In genomic region chr5:53452920-53453319, GRCm38 (mm10) we compare ENCODE assay signal across 24 mouse cellular contexts. TPM values are rescaled to one million over a fixed set of nuclear protein-coding genes. Genes with fewer than 3 reads are reported as not detected.
DNase-seq lines count a peak whose midpoint lies in the region; ATAC-seq and TF ChIP-seq lines count a peak whose summit lies in the region.
"Had no signal": no experiment of that assay in that cellular context is flagged by ENCODE, and none has a peak within 500 bp of the region (broad histone marks: within the 10 kb centered on the region; RNA-seq: fewer than 3 reads in every experiment).

No protein-coding gene starts in this region.

- 45% methylated on average over 3 of the region's 3 CpGs for WGBS in kidney, embryonic 14.5 days
- 50% methylated on average over 3 of the region's 3 CpGs for WGBS in intestine, postnatal 0 days

- H3K4me3 ChIP-seq in kidney, embryonic 14.5 days (ENCODE audit: low read length), result no peak overlapping the region
- no peak overlapping the region for H3K4me3 ChIP-seq in CH12.LX (replicated peaks in 1 of 3; ENCODE audit: low read depth in 2 of 3, low read length in 2 of 3, poor library complexity in 1 of 3)
- H3K4me3 ChIP-seq in intestine, postnatal 0 days (ENCODE audit: low read depth, low read length), result no peak overlapping the region
- H3K4me3 ChIP-seq: embryonic facial prominence, embryonic 13.5 days; embryonic facial prominence, embryonic 15.5 days; erythroblast, embryonic 14.5 days; forebrain, embryonic 10.5 days; forebrain, embryonic 12.5 days had no signal

- peak; percentile 66; the same call in 1 of the 2 replicates for ATAC-seq in kidney, embryonic 14.5 days (ENCODE audit: low FRiP score, low TSS enrichment)
- no peak for ATAC-seq in intestine, postnatal 0 days
- ATAC-seq: CD4-positive, CD25-positive, alpha-beta regulatory T cell, adult 4 months; forebrain, embryonic 14.5 days; forebrain, embryonic 16.5 days had no signal

- no peaks in the 10 kb centered on the region for H3K27me3 ChIP-seq in kidney, embryonic 14.5 days (ENCODE audit: control insufficient read depth, insufficient read depth, low read length)
- no peaks in the 10 kb centered on the region for H3K27me3 ChIP-seq in CH12.LX (replicated peaks)
- H3K27me3 ChIP-seq in intestine, postnatal 0 days (replicated peaks; ENCODE audit: control insufficient read depth, insufficient read depth, low read length), result no peaks in the 10 kb centered on the region
- H3K27me3 ChIP-seq: embryonic facial prominence, embryonic 13.5 days; embryonic facial prominence, embryonic 15.5 days; forebrain, embryonic 12.5 days had no signal

- no peaks in the 10 kb centered on the region for H3K79me2 ChIP-seq in CH12.LX (replicated peaks; ENCODE audit: control insufficient read depth, extremely low read depth, insufficient read depth, poor library complexity, severe bottlenecking)

- TF ChIP-seq CTCF in CH12.LX (conservative IDR thresholded peaks at IDR 0.05 in 1 of 2, IDR thresholded peaks at IDR 0.05 in 1 of 2; ENCODE audit: low read depth in 2 of 2, low read length in 2 of 2), result no peak
- TF ChIP-seq CTCF in intestine, postnatal 0 days (IDR thresholded peaks at IDR 0.05; ENCODE audit: low read depth), result no peak

- no peak overlapping the region for H3K27ac ChIP-seq in kidney, embryonic 14.5 days (ENCODE audit: low read depth, low read length)
- peak overlapping the region; percentile 65; the same call in 1 of the 2 replicates for H3K27ac ChIP-seq in CH12.LX (ENCODE audit: insufficient read depth, low read depth)
- no peak overlapping the region for H3K27ac ChIP-seq in intestine, postnatal 0 days (ENCODE audit: low read depth, low read length)
- H3K27ac ChIP-seq: embryonic facial prominence, embryonic 13.5 days; embryonic facial prominence, embryonic 15.5 days; forebrain, embryonic 10.5 days; forebrain, embryonic 12.5 days had no signal

- no peak for TF ChIP-seq POLR2A in CH12.LX (IDR thresholded peaks at IDR 0.05; ENCODE audit: low read depth, low read length)

- in situ Hi-C loops in CH12.LX (cut with MboI; ENCODE audit: low pct_ligation_motif_present, low pct_unique_long_range_greater_than_20kb, low sequenced_read_pairs), result no loop called here

- H3K4me2 ChIP-seq in kidney, embryonic 14.5 days (replicated peaks; ENCODE audit: low read depth, low read length), result no peak overlapping the region
- peak overlapping the region; percentile 3; the same call in 1 of the 2 replicates for H3K4me2 ChIP-seq in CH12.LX (ENCODE audit: insufficient read depth, low read depth, poor library complexity, severe bottlenecking)
- H3K4me2 ChIP-seq in intestine, postnatal 0 days (replicated peaks; ENCODE audit: low read depth), result no peak overlapping the region
- H3K4me2 ChIP-seq: embryonic facial prominence, embryonic 13.5 days; embryonic facial prominence, embryonic 15.5 days; forebrain, embryonic 12.5 days had no signal

- dilution Hi-C loops in CH12.LX (cut with MboI; ENCODE audit: extremely low pct_ligation_motif_present, extremely low pct_unique_long_range_greater_than_20kb, low sequenced_read_pairs), result no loop called here

- peak; percentile 59 for TF ChIP-seq EP300 in CH12.LX (IDR thresholded peaks at IDR 0.05; ENCODE audit: low read length)

- H3K9me3 ChIP-seq in kidney, embryonic 14.5 days (ENCODE audit: control insufficient read depth, low read length), result no peaks in the 10 kb centered on the region
- H3K9me3 ChIP-seq in CH12.LX (replicated peaks; ENCODE audit: low read length), result no peaks in the 10 kb centered on the region
- no peaks in the 10 kb centered on the region for H3K9me3 ChIP-seq in intestine, postnatal 0 days (ENCODE audit: control insufficient read depth)
- H3K9me3 ChIP-seq: embryonic facial prominence, embryonic 13.5 days; embryonic facial prominence, embryonic 15.5 days; forebrain, embryonic 10.5 days; forebrain, embryonic 12.5 days had no signal

- no peak for TF ChIP-seq RAD21 in CH12.LX (IDR thresholded peaks at IDR 0.05; ENCODE audit: low read depth, low read length)

- H3K36me3 ChIP-seq in kidney, embryonic 14.5 days (ENCODE audit: control insufficient read depth, insufficient read depth, low read length), result no peaks in the 10 kb centered on the region
- no peaks in the 10 kb centered on the region for H3K36me3 ChIP-seq in CH12.LX (replicated peaks in 1 of 2; ENCODE audit: control insufficient read depth in 1 of 2, insufficient read depth in 1 of 2, low read length in 1 of 2)
- H3K36me3 ChIP-seq in intestine, postnatal 0 days (ENCODE audit: control insufficient read depth, insufficient read depth), result no peaks in the 10 kb centered on the region
- H3K36me3 ChIP-seq: embryonic facial prominence, embryonic 13.5 days; embryonic facial prominence, embryonic 15.5 days; forebrain, embryonic 10.5 days; forebrain, embryonic 12.5 days had no signal

- H3K9ac ChIP-seq in kidney, embryonic 14.5 days (ENCODE audit: low read depth, low read length), result no peak overlapping the region
- no peak overlapping the region for H3K9ac ChIP-seq in CH12.LX (ENCODE audit: insufficient read depth, low read depth)
- no peak overlapping the region for H3K9ac ChIP-seq in intestine, postnatal 0 days (ENCODE audit: low read depth, low read length)
- H3K9ac ChIP-seq: embryonic facial prominence, embryonic 13.5 days; embryonic facial prominence, embryonic 15.5 days; forebrain, embryonic 12.5 days had no signal

- H3K4me1 ChIP-seq in kidney, embryonic 14.5 days (ENCODE audit: control insufficient read depth, insufficient read depth, low read length), result 0 out of 2 replicates have a peak, but pooled peaks cover 4% of the 10 kb centered on the region
- peaks cover 22 to 59% of the 10 kb centered on the region in 2 experiments for H3K4me1 ChIP-seq in CH12.LX (ENCODE audit: control insufficient read depth in 1 of 2, insufficient read depth in 2 of 2)
- H3K4me1 ChIP-seq in intestine, postnatal 0 days (replicated peaks; ENCODE audit: control insufficient read depth, insufficient read depth, low read length), result no peaks in the 10 kb centered on the region
- H3K4me1 ChIP-seq: forebrain, embryonic 10.5 days; forebrain, embryonic 12.5 days had no signal

- DNase-seq in kidney, adult 18-20 months, result no peak
- DNase-seq in CH12.LX (ENCODE audit: extremely low read depth), result peak; percentile 45
- DNase-seq in yolk sac, embryonic 10.5 days (ENCODE audit: low spot score), result peak; percentile 31
- DNase-seq: adrenal gland, adult 2 months; adrenal gland, postnatal 10 days; adrenal gland, postnatal 25 days; B cell, adult 2 months; cerebellum, adult 11 months; cerebellum, adult 18-20 months; cerebellum, adult 8-10 months; cerebellum, adult 9-11 months; cerebellum, postnatal 14 days; cerebellum, postnatal 36 days; embryo, embryonic 11 days had no signal

TF ChIP-seq in CH12.LX, 34 proteins besides CTCF, POLR2A, EP300 and RAD21:
- 0 out of 2 replicates have a peak, but pooled peaks have one; percentile 51 for TF ChIP-seq MAZ (IDR thresholded peaks at IDR 0.05; ENCODE audit: low read depth, low read length)
- no peak for TF ChIP-seq PAX5 (IDR thresholded peaks at IDR 0.05; ENCODE audit: low read length)
- TF ChIP-seq KAT2A (IDR thresholded peaks at IDR 0.05; ENCODE audit: insufficient replicate concordance, low read length), result no peak
- TF ChIP-seq ETS1 (conservative IDR thresholded peaks at IDR 0.05; ENCODE audit: low read depth, low read length), result peak; percentile 49
- TF ChIP-seq MAFK (IDR thresholded peaks at IDR 0.05; ENCODE audit: insufficient replicate concordance, low read length), result no peak
- TF ChIP-seq BHLHE40 (IDR thresholded peaks at IDR 0.05; ENCODE audit: low read depth, low read length), result peak; percentile 29; the same call in 1 of the 2 replicates
- 0 out of 2 replicates have a peak, but pooled peaks have one; percentile 38 for TF ChIP-seq MEF2A (IDR thresholded peaks at IDR 0.05; ENCODE audit: borderline replicate concordance, low read depth, low read length)
- TF ChIP-seq GABPA (IDR thresholded peaks at IDR 0.05; ENCODE audit: insufficient replicate concordance, low read depth, low read length), result no peak
- TF ChIP-seq E2F4 (IDR thresholded peaks at IDR 0.05; ENCODE audit: insufficient replicate concordance, low read depth, low read length), result no peak

RNA-seq across cellular contexts. Expression of gene Rbpj, which starts 13.0 kb away (rescaled TPM):
- polyA plus RNA-seq in kidney, embryonic 14.5 days (2014; fragmentation: Nextera tagmentation; extraction: Ambion mirVana), result 25.8 and 47.4 TPM in 2 replicates
- 34.4 and 40.5 TPM in 2 replicates for total RNA-seq in CH12.LX (2012; rRNA removed)
- 62.8 and 65.0 TPM in 2 replicates for total RNA-seq in CH12.LX (2014; rRNA removed)
- polyA plus RNA-seq in CH12.LX (2012; ENCODE audit: insufficient read length, low read depth), result 58.3 and 61.3 TPM in 2 replicates
- polyA plus RNA-seq in intestine, postnatal 0 days (2015; fragmentation: Nextera tagmentation; extraction: Ambion mirVana), result 14.2 and 15.0 TPM in 2 replicates
